Mouse (Mus musculus) liver, embryonic 15.5 days (tissue): ENCODE data around the gene Rcan2. TPM values are rescaled to one million over a fixed set of nuclear protein-coding genes. Genes with fewer than 3 reads are reported as not detected.

Source experiments
- ATAC-seq: fragments of 200-750 bp; cut with Nextera tagmentation; 2 replicates; pipeline ENCODE4 v1.8.0; 2017; ENCODE audit warnings: moderate number of reproducible peaks, mild to moderate bottlenecking, moderate library complexity; ENCODE audit not compliant: insufficient read depth
- H3K27ac ChIP-seq: fragments of 300-500 bp; sonication (generic); replicated peaks from 2 replicates; pipeline ENCODE4 v1.5.1; 2015; ENCODE audit warnings: mild to moderate bottlenecking, inconsistent platforms
- H3K27me3 ChIP-seq: fragments of 300-500 bp; sonication (generic); 2 replicates; pipeline ENCODE4 v1.6.1; 2015; ENCODE audit warnings: mild to moderate bottlenecking, inconsistent platforms
- H3K36me3 ChIP-seq: fragments of 300-500 bp; sonication (generic); replicated peaks from 2 replicates; pipeline ENCODE4 v1.6.1; 2015; ENCODE audit warnings: moderate library complexity, mild to moderate bottlenecking, inconsistent platforms
- H3K4me1 ChIP-seq: fragments of 300-500 bp; sonication (generic); replicated peaks from 2 replicates; pipeline ENCODE4 v1.6.1; 2015; ENCODE audit warnings: inconsistent platforms
- H3K4me2 ChIP-seq: fragments of 300-500 bp; sonication (generic); 2 replicates; pipeline ENCODE4 v1.6.1; 2015; ENCODE audit warnings: moderate library complexity, mild to moderate bottlenecking, inconsistent platforms
- H3K4me3 ChIP-seq: fragments of 300-500 bp; sonication (generic); replicated peaks from 2 replicates; pipeline ENCODE4 v1.5.1; 2015; ENCODE audit warnings: mild to moderate bottlenecking, inconsistent platforms
- H3K9ac ChIP-seq: fragments of 300-500 bp; sonication (generic); 2 replicates; pipeline ENCODE4 v1.6.1; 2015; ENCODE audit warnings: moderate library complexity, mild to moderate bottlenecking, inconsistent platforms
- H3K9me3 ChIP-seq: fragments of 300-500 bp; sonication (generic); replicated peaks from 2 replicates; pipeline ENCODE4 v1.6.1; 2016; ENCODE audit warnings: inconsistent platforms
- WGBS: fragments of 180-500 bp; shearing (Covaris S2); methylation state at CpG from one replicate; pipeline ENCODE4 v1.1.7; 2015; ENCODE audit warnings: mixed read lengths; ENCODE audit not compliant: insufficient replicate concordance; 5-methylcytosine and 5-hydroxymethylcytosine counted together
- polyA plus RNA-seq: library from polyadenylated mRNA; unstranded; fragments of >200 nt; fragmentation: Nextera tagmentation; extraction: Ambion mirVana; gene quantifications from 2 replicates; pipeline ENCODE4 v1.2.1, GENCODE M21; 2015

Rcan2 gene
- polyA plus RNA-seq, 1 experiment from 2014 or later: 0.83 TPM

DNA sequence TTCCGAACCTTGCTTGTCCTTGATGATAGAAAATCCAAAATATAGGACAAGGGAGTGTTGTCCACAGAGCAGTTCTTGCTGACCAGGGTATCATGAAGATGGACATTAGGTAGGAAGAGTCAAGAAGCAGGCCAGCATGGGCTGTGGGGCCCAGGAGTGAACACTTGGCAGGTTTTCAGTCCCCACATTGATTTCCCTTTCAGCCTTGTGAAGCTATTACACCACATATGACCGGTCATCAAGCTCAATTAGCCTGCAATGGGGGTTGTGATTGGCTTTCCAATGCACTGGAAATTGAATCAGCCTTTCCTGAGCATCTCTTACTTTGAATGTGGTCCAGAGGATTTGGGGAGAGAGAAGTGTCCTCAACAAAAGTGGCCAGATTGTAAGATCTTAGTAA, 2.0 kb downstream of the Rcan2 start:
- 0 out of 2 replicates have a peak, but pooled peaks cover 6% of the 10 kb centered on the region for H3K4me1 ChIP-seq
- no peak overlapping the region for H3K27ac ChIP-seq
- peaks cover 33% of the 10 kb centered on the region for H3K27me3 ChIP-seq
- no peak overlapping the region for H3K4me2 ChIP-seq
- H3K4me3 ChIP-seq: no peak overlapping the region
- no peak overlapping the region for H3K9ac ChIP-seq
- ATAC-seq: no peak
- no peaks in the 10 kb centered on the region for H3K9me3 ChIP-seq
- WGBS: 68% methylated on average over 2 of the region's 2 CpGs
- H3K36me3 ChIP-seq: no peaks in the 10 kb centered on the region

DNA sequence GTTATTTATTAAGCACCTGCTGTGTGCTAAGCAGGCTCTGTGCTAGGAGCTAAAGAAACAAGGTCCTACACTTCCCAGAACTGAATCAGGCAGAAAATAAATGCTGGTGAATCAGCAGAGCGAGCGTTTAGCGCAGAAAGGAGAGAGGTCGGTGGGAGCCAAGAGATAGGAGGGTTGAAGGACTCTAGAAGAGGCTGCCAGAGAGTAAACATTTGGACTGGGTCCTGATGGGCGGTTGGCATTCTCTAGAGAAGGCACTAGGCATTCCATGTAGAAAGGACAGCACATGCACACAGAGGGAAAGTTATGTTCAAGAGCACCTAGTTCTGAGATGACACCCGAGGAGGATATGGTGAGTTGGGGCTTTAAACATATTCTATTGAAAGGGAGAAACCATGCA, 2.6 kb downstream of the Rcan2 start:
- Histone ChIP-seq H3K9ac (no peak overlapping the region), H3K4me2 (no peak overlapping the region), H3K36me3 (no peaks in the 10 kb centered on the region), H3K4me1 (0 out of 2 replicates have a peak, but pooled peaks cover 6% of the 10 kb centered on the region), H3K27me3 (peaks cover 33% of the 10 kb centered on the region), H3K27ac (no peak overlapping the region), H3K9me3 (no peaks in the 10 kb centered on the region), H3K4me3 (no peak overlapping the region)
- 61% methylated on average over 6 of the region's 6 CpGs for WGBS
- no peak for ATAC-seq

DNA sequence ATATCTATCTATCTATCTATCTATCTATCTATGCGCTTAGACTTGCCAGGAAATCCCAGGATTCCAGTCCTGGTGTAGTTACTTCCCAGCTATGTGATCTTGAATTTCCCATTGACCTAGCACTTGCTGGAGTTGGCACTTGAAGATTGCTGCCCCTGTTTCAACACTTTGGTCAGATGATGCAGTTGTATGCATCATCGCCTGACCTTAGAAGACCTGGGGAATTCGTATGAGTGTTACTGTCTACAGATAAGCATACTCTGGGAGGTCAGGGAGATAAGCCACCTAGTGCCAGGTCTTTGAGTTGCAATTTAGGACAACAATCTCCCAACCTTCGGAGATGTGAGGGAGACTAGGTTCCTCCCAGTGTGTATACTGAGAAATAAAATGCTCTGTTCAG, 5.7 kb downstream of the Rcan2 start:
- ATAC-seq: no peak
- Histone ChIP-seq H3K9me3 (no peaks in the 10 kb centered on the region), H3K27ac (no peak overlapping the region), H3K4me2 (no peak overlapping the region), H3K9ac (no peak overlapping the region), H3K36me3 (no peaks in the 10 kb centered on the region), H3K4me3 (no peak overlapping the region), H3K27me3 (peaks cover 18% of the 10 kb centered on the region), H3K4me1 (0 out of 2 replicates have a peak, but pooled peaks cover 4% of the 10 kb centered on the region)
- 60% methylated on average over 4 of the region's 4 CpGs for WGBS

DNA sequence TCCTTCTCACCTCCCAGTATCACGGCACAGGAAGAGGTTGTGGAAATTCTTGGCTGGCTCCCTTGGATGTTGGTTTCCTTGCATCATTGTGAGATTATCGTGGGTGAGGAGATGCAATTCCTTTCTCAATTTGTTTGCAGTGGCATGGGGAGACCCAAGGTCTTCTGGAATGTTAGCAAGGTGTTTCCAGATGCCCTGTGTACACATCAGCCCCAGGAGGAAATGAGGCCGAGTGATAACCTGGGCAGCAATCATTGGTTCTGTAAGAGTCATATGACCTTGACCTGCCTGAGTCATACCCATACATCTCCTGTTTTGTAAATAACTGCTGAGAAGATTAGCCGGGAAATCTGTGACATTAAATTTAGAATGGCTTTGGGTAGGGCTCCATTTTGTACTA, 10.3 kb downstream of the Rcan2 start:
- Histone ChIP-seq H3K9ac (no peak overlapping the region), H3K27ac (no peak overlapping the region), H3K4me3 (no peak overlapping the region), H3K4me1 (no peaks in the 10 kb centered on the region), H3K9me3 (no peaks in the 10 kb centered on the region), H3K27me3 (no peaks in the 10 kb centered on the region), H3K36me3 (no peaks in the 10 kb centered on the region), H3K4me2 (no peak overlapping the region)
- 41% methylated on average over 4 of the region's 4 CpGs for WGBS
- no peak for ATAC-seq

DNA sequence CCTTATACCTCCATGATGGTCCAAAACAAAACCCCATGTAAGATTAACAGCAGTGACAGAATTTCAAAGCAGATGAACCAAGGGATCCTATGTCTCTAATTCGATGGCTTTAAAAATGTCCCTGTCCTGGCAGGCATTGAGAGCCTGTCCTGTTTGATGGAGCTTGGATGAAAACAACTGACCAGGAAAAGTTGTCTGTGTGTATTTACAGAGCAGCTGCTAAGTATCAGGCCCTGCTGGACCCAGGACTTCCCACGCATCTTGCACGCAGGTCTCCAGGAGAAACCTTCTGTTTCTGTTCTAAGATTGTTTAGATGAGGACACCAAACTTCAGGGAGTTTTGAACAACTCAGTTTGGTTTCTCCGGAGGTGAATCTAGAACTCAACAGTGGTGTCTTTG, 14.2 kb downstream of the Rcan2 start:
- no peak overlapping the region for H3K27ac ChIP-seq
- no peak overlapping the region for H3K4me2 ChIP-seq
- no peaks in the 10 kb centered on the region for H3K36me3 ChIP-seq
- no peak for ATAC-seq
- no peaks in the 10 kb centered on the region for H3K4me1 ChIP-seq
- H3K4me3 ChIP-seq: no peak overlapping the region
- H3K9me3 ChIP-seq: no peaks in the 10 kb centered on the region
- H3K9ac ChIP-seq: no peak overlapping the region
- no peaks in the 10 kb centered on the region for H3K27me3 ChIP-seq
- 68% methylated on average over 4 of the region's 4 CpGs for WGBS

DNA sequence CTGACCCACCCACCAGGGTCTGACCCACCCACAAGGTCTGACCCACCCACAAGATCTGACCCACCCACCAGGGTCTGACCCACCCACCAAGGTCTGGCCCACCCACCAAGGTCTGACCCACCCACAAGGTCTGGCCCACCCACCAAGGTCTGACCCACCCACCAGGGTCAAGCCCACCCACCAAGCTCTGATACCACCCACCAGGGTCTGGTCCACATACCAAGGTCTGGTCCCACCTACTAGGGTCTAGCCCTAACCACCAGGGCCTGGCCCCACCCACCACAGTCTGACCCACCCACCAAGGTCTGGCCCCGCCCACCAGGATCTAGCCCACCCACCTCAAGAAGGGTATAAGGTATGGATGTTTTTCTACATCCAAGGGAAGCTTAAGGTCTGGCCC, 15.3 kb downstream of the Rcan2 start:
- no peak overlapping the region for H3K4me2 ChIP-seq
- H3K4me1 ChIP-seq: no peaks in the 10 kb centered on the region
- no peak overlapping the region for H3K27ac ChIP-seq
- WGBS: 71% methylated on average over 1 of the region's 1 CpGs
- no peaks in the 10 kb centered on the region for H3K36me3 ChIP-seq
- no peaks in the 10 kb centered on the region for H3K9me3 ChIP-seq
- H3K9ac ChIP-seq: no peak overlapping the region
- H3K27me3 ChIP-seq: no peaks in the 10 kb centered on the region
- ATAC-seq: no peak
- H3K4me3 ChIP-seq: no peak overlapping the region

DNA sequence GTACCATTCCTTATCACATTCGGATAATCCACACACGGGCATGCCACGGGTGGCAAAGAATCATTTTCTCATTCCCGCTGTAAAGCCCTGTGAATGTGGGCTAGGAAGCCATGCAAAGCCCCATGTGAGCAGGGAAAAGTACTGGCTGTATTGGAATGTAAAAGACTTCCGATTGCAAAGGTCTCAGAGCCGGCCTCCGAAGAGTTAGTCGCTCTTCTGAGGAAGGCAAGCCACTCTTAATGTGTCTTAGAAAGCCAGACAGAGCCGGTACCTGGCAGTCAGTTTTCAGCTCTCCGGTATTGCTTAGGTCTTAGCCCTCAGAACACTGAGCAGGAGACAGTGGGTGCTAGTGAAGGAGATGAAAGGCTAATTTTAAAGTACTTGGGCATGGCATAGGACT, 16.0 kb downstream of the Rcan2 start:
- no peak overlapping the region for H3K9ac ChIP-seq
- no peak overlapping the region for H3K4me2 ChIP-seq
- H3K36me3 ChIP-seq: no peaks in the 10 kb centered on the region
- H3K27ac ChIP-seq: no peak overlapping the region
- H3K9me3 ChIP-seq: no peaks in the 10 kb centered on the region
- ATAC-seq: no peak
- 74% methylated on average over 10 of the region's 10 CpGs for WGBS
- no peak overlapping the region for H3K4me3 ChIP-seq
- no peaks in the 10 kb centered on the region for H3K27me3 ChIP-seq
- no peaks in the 10 kb centered on the region for H3K4me1 ChIP-seq

DNA sequence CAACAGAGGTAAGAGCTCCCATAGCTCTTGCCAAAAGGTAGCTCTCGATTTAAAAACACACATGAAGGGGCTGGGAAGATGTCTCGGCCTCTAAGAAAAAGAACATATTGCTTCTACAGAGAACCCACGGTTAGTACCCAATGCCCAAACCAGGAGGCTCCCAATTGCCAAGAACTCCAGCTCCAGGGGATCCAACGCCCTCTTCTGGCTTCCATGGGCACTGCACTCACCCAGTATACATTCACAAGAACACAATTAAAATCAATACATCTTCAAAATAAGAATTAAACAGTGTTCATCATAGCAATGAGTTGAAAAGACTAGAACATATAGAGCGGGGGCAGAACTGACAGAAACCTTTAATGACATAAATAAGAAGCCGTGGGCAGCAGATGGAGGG, 17.2 kb downstream of the Rcan2 start:
- no peaks in the 10 kb centered on the region for H3K4me1 ChIP-seq
- H3K27ac ChIP-seq: no peak overlapping the region
- no peaks in the 10 kb centered on the region for H3K9me3 ChIP-seq
- ATAC-seq: no peak
- H3K4me2 ChIP-seq: no peak overlapping the region
- no peak overlapping the region for H3K9ac ChIP-seq
- H3K4me3 ChIP-seq: no peak overlapping the region
- WGBS: 58% methylated on average over 6 of the region's 6 CpGs
- H3K36me3 ChIP-seq: no peaks in the 10 kb centered on the region
- no peaks in the 10 kb centered on the region for H3K27me3 ChIP-seq

DNA sequence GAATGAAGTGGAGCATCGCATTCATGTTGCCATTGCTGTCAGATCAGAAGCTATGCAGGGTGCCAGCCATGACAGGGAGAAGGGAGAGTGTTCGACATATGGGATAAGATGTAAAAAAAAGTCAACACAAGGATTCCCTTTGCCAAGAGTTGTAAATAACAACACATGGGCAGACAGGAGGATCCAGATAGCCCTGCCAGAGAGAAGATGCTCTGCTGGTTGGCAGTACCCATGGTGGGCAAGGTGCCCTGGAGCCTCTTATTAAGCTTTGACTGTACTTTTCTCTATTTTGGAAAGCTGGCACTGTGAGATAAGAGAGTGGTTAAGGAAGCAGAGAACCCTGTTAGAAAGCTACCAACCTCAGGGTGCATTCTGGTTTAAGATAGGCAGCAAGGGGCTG, 19.8 kb downstream of the Rcan2 start:
- Histone ChIP-seq H3K4me2 (no peak overlapping the region), H3K4me1 (no peaks in the 10 kb centered on the region), H3K27me3 (no peaks in the 10 kb centered on the region), H3K36me3 (no peaks in the 10 kb centered on the region), H3K9ac (no peak overlapping the region), H3K4me3 (no peak overlapping the region), H3K27ac (no peak overlapping the region), H3K9me3 (no peaks in the 10 kb centered on the region)
- no peak for ATAC-seq
- 55% methylated on average over 2 of the region's 2 CpGs for WGBS

DNA sequence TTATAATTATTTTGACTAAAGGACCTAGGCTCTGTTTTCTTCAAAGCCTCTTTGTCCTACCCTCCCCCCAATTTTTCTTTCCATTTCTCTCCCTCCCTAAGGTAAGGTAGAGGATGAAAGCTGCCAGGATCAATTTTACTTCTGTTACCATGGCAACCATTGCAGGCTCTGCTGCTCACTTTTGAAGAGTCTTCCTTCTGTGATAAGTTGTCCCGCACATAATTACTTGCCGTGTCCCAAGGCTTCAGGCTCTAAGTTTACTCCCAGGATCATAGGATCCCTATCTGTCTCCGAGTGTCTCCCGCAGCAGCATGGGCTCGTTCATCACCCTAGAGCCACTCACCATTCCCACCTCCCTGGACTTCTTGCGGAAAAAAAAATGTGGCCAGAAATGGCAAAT, 21.1 kb downstream of the Rcan2 start:
- Histone ChIP-seq H3K27ac (no peak overlapping the region), H3K9me3 (no peaks in the 10 kb centered on the region), H3K27me3 (no peaks in the 10 kb centered on the region), H3K36me3 (no peaks in the 10 kb centered on the region), H3K4me3 (no peak overlapping the region), H3K4me1 (no peaks in the 10 kb centered on the region), H3K4me2 (no peak overlapping the region), H3K9ac (no peak overlapping the region)
- WGBS: 70% methylated on average over 6 of the region's 6 CpGs
- ATAC-seq: no peak

DNA sequence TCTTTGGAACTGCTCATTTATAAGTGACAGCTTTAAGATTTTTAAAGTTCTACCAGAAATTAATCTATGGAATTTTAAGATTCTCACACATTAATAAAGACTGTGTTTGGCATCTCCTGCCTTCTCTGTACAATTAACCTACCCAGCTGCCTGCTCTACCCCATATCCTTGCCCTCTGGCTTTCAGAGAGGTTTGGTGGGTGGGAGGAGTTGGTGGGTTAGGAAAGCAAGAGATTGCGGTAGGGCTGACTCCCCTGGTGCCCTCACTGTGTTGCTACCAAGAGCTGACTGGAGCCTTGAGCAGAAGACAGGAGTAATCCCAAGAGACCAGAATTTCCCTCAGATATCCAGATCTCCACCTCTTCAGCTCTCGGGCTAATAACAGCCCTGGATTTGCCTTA, 21.5 kb downstream of the Rcan2 start:
- H3K27ac ChIP-seq: no peak overlapping the region
- no peak overlapping the region for H3K9ac ChIP-seq
- no peaks in the 10 kb centered on the region for H3K27me3 ChIP-seq
- no peaks in the 10 kb centered on the region for H3K4me1 ChIP-seq
- no peak overlapping the region for H3K4me2 ChIP-seq
- 58% methylated on average over 2 of the region's 2 CpGs for WGBS
- ATAC-seq: no peak
- no peaks in the 10 kb centered on the region for H3K9me3 ChIP-seq
- H3K36me3 ChIP-seq: no peaks in the 10 kb centered on the region
- no peak overlapping the region for H3K4me3 ChIP-seq

DNA sequence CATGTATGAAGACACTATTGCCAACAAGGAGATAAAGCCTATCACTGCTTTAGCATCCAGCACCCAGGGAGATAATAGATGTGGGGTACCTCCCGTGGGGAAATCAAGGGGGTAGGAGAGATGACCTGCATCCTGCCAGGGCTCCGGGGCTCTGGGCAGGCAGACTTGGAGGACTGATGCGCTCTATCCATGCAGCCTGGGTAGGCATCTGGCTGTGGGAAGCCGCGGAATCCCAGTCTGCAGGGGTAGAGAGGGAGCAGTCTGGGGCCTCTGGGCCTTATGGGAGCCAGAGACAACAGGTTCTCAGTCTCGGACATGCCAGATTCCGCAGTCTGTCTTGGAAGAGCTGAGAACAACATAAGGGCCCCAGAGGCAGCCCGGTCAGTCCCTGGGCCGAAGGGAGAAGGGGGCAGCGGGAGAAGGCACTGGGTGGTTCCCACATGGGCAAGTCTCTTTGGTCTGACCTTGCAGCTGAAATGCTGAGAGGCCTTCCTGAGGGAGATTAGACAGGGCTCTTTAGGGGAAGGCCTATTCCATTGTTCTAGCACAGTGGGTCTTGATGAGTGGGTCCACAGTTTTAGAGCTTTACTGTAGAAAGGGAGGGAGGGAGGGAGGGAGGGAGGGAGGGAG, 23.7 kb downstream of the Rcan2 start:
- no peak overlapping the region for H3K9ac ChIP-seq
- no peaks in the 10 kb centered on the region for H3K4me1 ChIP-seq
- no peaks in the 10 kb centered on the region for H3K9me3 ChIP-seq
- H3K27me3 ChIP-seq: no peaks in the 10 kb centered on the region
- H3K36me3 ChIP-seq: no peaks in the 10 kb centered on the region
- WGBS: 60% methylated on average over 10 of the region's 10 CpGs
- no peak overlapping the region for H3K27ac ChIP-seq
- no peak overlapping the region for H3K4me2 ChIP-seq
- no peak overlapping the region for H3K4me3 ChIP-seq
- no peak for ATAC-seq
